Mouse (Mus musculus) myocyte (in vitro differentiated cells): Measurements from ENCODE around the gene Blvrb.

Experiments
- CEBPB ChIP-seq: IDR thresholded peaks from 2 replicates; pipeline ENCODE4 v1.6.1; 2011; ENCODE audit warnings: mild to moderate bottlenecking, moderate library complexity; ENCODE audit not compliant: poor library complexity, insufficient read depth, severe bottlenecking
- MAX ChIP-seq: IDR thresholded peaks from one replicate; pipeline ENCODE4 v1.6.1; 2011; ENCODE audit warnings: low read depth, mild to moderate bottlenecking, control low read depth
- MYOD1 ChIP-seq, 3 experiments: IDR thresholded peaks; one replicate each; pipeline ENCODE4 v1.6.1; 2011; ENCODE audit warnings: control low read depth in 2 of 3, low read depth in 2 of 3, mild to moderate bottlenecking in 2 of 3, moderate library complexity in 1 of 3; ENCODE audit not compliant: insufficient read length in 2 of 3, control insufficient read depth in 1 of 3
- MYOG ChIP-seq, 3 experiments: IDR thresholded peaks; one replicate each; pipeline ENCODE4 v1.6.1; 2011; ENCODE audit warnings: control low read depth in 2 of 3, low read depth in 2 of 3, mild to moderate bottlenecking in 2 of 3; ENCODE audit not compliant: insufficient read length in 2 of 3, control insufficient read depth in 1 of 3, insufficient read depth in 1 of 3
- POLR2A ChIP-seq: IDR thresholded peaks from one replicate; pipeline ENCODE4 v1.6.1; 2011; ENCODE audit warnings: low read depth, mild to moderate bottlenecking, control low read depth, moderate library complexity; ENCODE audit not compliant: insufficient read length
- POLR2AphosphoS2 ChIP-seq: IDR thresholded peaks from one replicate; pipeline ENCODE4 v1.6.1; 2011; ENCODE audit warnings: low read depth, control low read depth; ENCODE audit not compliant: insufficient read length
- TCF12 ChIP-seq: IDR thresholded peaks from one replicate; pipeline ENCODE4 v1.6.1; 2011; ENCODE audit warnings: mild to moderate bottlenecking, control low read depth; ENCODE audit not compliant: poor library complexity, insufficient read depth, severe bottlenecking
- USF1 ChIP-seq: IDR thresholded peaks from one replicate; pipeline ENCODE4 v1.6.1; 2011; ENCODE audit warnings: low read depth, mild to moderate bottlenecking, control low read depth, moderate library complexity

GRCm38 (mm10) chr7:27508648-27509005, 60.8 kb downstream of the Blvrb start:
- TF ChIP-seq CEBPB (no peak), POLR2A (no peak), USF1 (no peak), MYOG (IDR thresholded peaks at IDR 0.05; ENCODE audit: control insufficient read depth in 1 of 3, insufficient read depth in 1 of 3, insufficient read length in 2 of 3, low read depth in 2 of 3) (no peak), MYOD1 (IDR thresholded peaks at IDR 0.05; ENCODE audit: control insufficient read depth in 1 of 3, insufficient read length in 2 of 3, low read depth in 2 of 3) (no peak), MAX (no peak), TCF12 (no peak), POLR2AphosphoS2 (no peak)
